Mouse (Mus musculus) forebrain, embryonic 11.5 days (tissue): ENCODE measurements at regions not wholly inside any gene's neighbourhood (a gene's known extent, or its start where the extent isn't known, plus 50 kb on each side); places are given as distances from the start of the nearest gene placed in this dataset.

ENCODE experiments used
- ATAC-seq: fragments of 200-750 bp; cut with Nextera tagmentation; replicated peaks from 2 replicates; pipeline ENCODE4 v1.8.0; 2017; ENCODE audit warnings: moderate TSS enrichment; ENCODE audit not compliant: low FRiP score
- DNase-seq: peaks from one replicate; pipeline ENCODE4 v3.0.0-alpha.2; 2017; ENCODE audit warnings: low spot score
- H3K27ac ChIP-seq: fragments of 300-500 bp; sonication (generic); 2 replicates; pipeline ENCODE4 v1.5.1; 2014; ENCODE audit warnings: low read depth, low read length
- H3K27me3 ChIP-seq: fragments of 300-500 bp; sonication (generic); 2 replicates; pipeline ENCODE4 v1.6.1; 2014; ENCODE audit warnings: mild to moderate bottlenecking, low read length, mixed read lengths; ENCODE audit not compliant: control insufficient read depth, insufficient read depth
- H3K36me3 ChIP-seq: fragments of 300-500 bp; sonication (generic); 2 replicates; pipeline ENCODE4 v1.6.1; 2014; ENCODE audit warnings: mild to moderate bottlenecking, low read length, moderate library complexity, mixed read lengths; ENCODE audit not compliant: control insufficient read depth, insufficient read depth
- H3K4me1 ChIP-seq: fragments of 300-500 bp; sonication (generic); replicated peaks from 2 replicates; pipeline ENCODE4 v1.6.1; 2014; ENCODE audit warnings: low read length, mixed read lengths; ENCODE audit not compliant: control insufficient read depth, insufficient read depth
- H3K4me2 ChIP-seq: fragments of 300-500 bp; sonication (generic); 2 replicates; pipeline ENCODE4 v1.6.1; 2014; ENCODE audit warnings: low read depth, mild to moderate bottlenecking, low read length, moderate library complexity, mixed read lengths; ENCODE audit not compliant: severe bottlenecking
- H3K4me3 ChIP-seq: fragments of 300-500 bp; sonication (generic); 2 replicates; pipeline ENCODE4 v1.5.1; 2014; ENCODE audit warnings: low read depth, low read length
- H3K9ac ChIP-seq: fragments of 300-500 bp; sonication (generic); 2 replicates; pipeline ENCODE4 v1.6.1; 2014; ENCODE audit warnings: low read length
- H3K9me3 ChIP-seq: fragments of 300-500 bp; sonication (generic); 2 replicates; pipeline ENCODE4 v1.6.1; 2016; ENCODE audit warnings: low read length, mixed read lengths; ENCODE audit not compliant: control insufficient read depth
- WGBS: fragments of 180-500 bp; shearing (Covaris S2); extraction: QIAGEN DNeasy Blood & Tissue Kit; methylation state at CpG from one replicate; pipeline ENCODE4 v1.1.7; 2014; 5-methylcytosine and 5-hydroxymethylcytosine counted together

GRCm38 (mm10) chr19:32974778-32975240 is 217.5 kb downstream of the Pten start:
- no peak overlapping the region for H3K4me2 ChIP-seq
- WGBS = 94% methylated on average over 4 of the region's 4 CpGs
- H3K9ac ChIP-seq = no peak overlapping the region
- H3K36me3 ChIP-seq = no peaks in the 10 kb centered on the region
- H3K9me3 ChIP-seq = no peaks in the 10 kb centered on the region
- ATAC-seq = no peak
- H3K27me3 ChIP-seq = no peaks in the 10 kb centered on the region
- no peaks in the 10 kb centered on the region for H3K4me1 ChIP-seq
- no peak overlapping the region for H3K4me3 ChIP-seq
- H3K27ac ChIP-seq = no peak overlapping the region
- no peak for DNase-seq

GRCm38 (mm10) chr19:32975303-32975702 is 218.0 kb downstream of the Pten start:
- no peak overlapping the region for H3K4me2 ChIP-seq
- ATAC-seq (no peak), DNase-seq (no peak)
- no peaks in the 10 kb centered on the region for H3K4me1 ChIP-seq
- no peak overlapping the region for H3K27ac ChIP-seq
- 84% methylated on average over 5 of the region's 5 CpGs for WGBS
- H3K9me3 ChIP-seq = no peaks in the 10 kb centered on the region
- H3K9ac ChIP-seq = no peak overlapping the region
- no peak overlapping the region for H3K4me3 ChIP-seq
- H3K36me3 ChIP-seq = no peaks in the 10 kb centered on the region
- H3K27me3 ChIP-seq = no peaks in the 10 kb centered on the region

DNA sequence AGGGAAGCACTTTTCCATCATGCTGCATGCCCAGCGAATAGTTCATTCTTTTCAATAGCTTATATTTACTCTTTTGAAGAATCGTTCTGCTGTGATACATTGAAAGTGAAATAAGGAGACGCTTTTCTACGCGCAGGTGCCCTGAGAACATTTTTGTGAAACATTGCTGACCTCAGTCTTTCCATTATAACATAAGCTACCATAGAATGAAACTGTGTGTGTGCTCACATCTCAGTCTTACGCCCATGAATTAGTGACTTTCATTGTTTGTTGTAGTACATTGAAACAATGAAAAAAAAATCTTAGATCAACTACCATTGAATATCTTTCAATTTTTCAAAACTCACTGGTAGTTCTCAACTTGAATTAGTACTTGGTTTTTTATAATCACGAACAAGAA is 219.2 kb downstream of the Pten start:
- Histone ChIP-seq H3K27me3 (no peaks in the 10 kb centered on the region), H3K27ac (no peak overlapping the region), H3K4me2 (no peak overlapping the region), H3K4me3 (no peak overlapping the region), H3K36me3 (no peaks in the 10 kb centered on the region), H3K4me1 (no peaks in the 10 kb centered on the region), H3K9me3 (no peaks in the 10 kb centered on the region), H3K9ac (no peak overlapping the region)
- ATAC-seq (no peak), DNase-seq (no peak)
- 85% methylated on average over 7 of the region's 7 CpGs for WGBS

GRCm38 (mm10) chr19:32978037-32978745 is 220.9 kb downstream of the Pten start:
- DNase-seq (no peak), ATAC-seq (no peak)
- no peak overlapping the region for H3K9ac ChIP-seq
- no peaks in the 10 kb centered on the region for H3K36me3 ChIP-seq
- H3K9me3 ChIP-seq = no peaks in the 10 kb centered on the region
- H3K4me3 ChIP-seq = no peak overlapping the region
- no peaks in the 10 kb centered on the region for H3K4me1 ChIP-seq
- H3K27ac ChIP-seq = no peak overlapping the region
- H3K4me2 ChIP-seq = no peak overlapping the region
- no peaks in the 10 kb centered on the region for H3K27me3 ChIP-seq
- WGBS = 95% methylated on average over 7 of the region's 7 CpGs

- Histone ChIP-seq H3K4me3 (no peak overlapping the region), H3K9ac (no peak overlapping the region), H3K9me3 (no peaks in the 10 kb centered on the region), H3K27me3 (no peaks in the 10 kb centered on the region), H3K36me3 (no peaks in the 10 kb centered on the region), H3K4me2 (no peak overlapping the region), H3K27ac (no peak overlapping the region), H3K4me1 (no peaks in the 10 kb centered on the region)
- ATAC-seq = no peak
- 79% methylated on average over 5 of the region's 5 CpGs for WGBS
- DNase-seq = no peak
Measured at GRCm38 (mm10) chr19:32980142-32980541, 222.8 kb downstream of the Pten start.

DNA sequence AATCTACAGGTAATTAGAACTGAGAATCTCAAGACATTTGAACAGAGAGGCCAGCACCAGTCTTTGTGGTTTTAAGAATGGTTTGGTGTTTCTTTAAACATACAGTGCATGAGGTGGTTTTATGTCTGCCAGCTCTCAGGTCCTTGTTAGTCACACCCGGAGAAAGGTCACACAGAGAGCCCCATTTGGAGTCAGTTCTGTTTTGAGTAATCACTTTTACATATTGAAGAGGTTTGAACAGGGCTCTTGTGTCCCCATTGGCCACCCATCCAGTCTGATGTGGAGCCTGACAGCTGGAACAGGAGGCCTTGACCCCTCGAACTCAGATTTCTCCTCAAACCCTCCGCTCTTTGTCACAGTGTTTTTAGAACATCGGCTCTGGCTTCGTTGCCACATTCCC is 231.4 kb downstream of the Pten start:
- Histone ChIP-seq H3K27me3 (no peaks in the 10 kb centered on the region), H3K4me1 (no peaks in the 10 kb centered on the region), H3K4me2 (no peak overlapping the region), H3K27ac (no peak overlapping the region), H3K9me3 (no peaks in the 10 kb centered on the region), H3K9ac (no peak overlapping the region), H3K4me3 (no peak overlapping the region), H3K36me3 (no peaks in the 10 kb centered on the region)
- 64% methylated on average over 5 of the region's 5 CpGs for WGBS
- no peak for DNase-seq
- no peak for ATAC-seq

- no peak overlapping the region for H3K9ac ChIP-seq
- 74% methylated on average over 6 of the region's 6 CpGs for WGBS
- DNase-seq (no peak), ATAC-seq (no peak)
- no peaks in the 10 kb centered on the region for H3K36me3 ChIP-seq
- H3K9me3 ChIP-seq = no peaks in the 10 kb centered on the region
- no peak overlapping the region for H3K4me2 ChIP-seq
- no peaks in the 10 kb centered on the region for H3K27me3 ChIP-seq
- H3K4me1 ChIP-seq = no peaks in the 10 kb centered on the region
- H3K27ac ChIP-seq = no peak overlapping the region
- no peak overlapping the region for H3K4me3 ChIP-seq
Measured at GRCm38 (mm10) chr19:32989346-32989745, 232.0 kb downstream of the Pten start.

DNA sequence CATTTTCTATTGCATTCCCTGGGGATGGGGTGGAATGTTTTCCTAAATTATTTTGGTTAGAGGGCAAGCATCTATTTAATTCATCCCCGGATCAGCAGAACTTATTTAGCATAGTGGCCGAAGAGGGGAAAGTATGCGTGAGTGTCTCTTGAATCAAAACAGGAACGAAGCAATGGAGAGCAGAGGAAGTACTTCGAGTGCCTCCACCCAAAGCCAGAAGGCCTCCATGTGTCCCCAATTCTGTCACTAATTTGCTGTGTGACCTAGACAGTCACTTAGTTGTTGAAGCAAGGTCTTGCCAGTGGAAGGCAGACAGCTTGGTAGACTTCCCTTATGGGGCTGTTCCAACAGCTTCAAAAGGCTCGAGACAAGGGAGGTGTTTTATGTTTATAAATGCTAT is 233.3 kb downstream of the Pten start:
- H3K4me3 ChIP-seq = no peak overlapping the region
- 87% methylated on average over 6 of the region's 6 CpGs for WGBS
- no peaks in the 10 kb centered on the region for H3K9me3 ChIP-seq
- no peak overlapping the region for H3K4me2 ChIP-seq
- no peaks in the 10 kb centered on the region for H3K27me3 ChIP-seq
- ATAC-seq (no peak), DNase-seq (no peak)
- no peak overlapping the region for H3K9ac ChIP-seq
- H3K36me3 ChIP-seq = no peaks in the 10 kb centered on the region
- no peaks in the 10 kb centered on the region for H3K4me1 ChIP-seq
- no peak overlapping the region for H3K27ac ChIP-seq

GRCm38 (mm10) chr19:32998576-32999170 is 241.4 kb downstream of the Pten start:
- no peak overlapping the region for H3K4me2 ChIP-seq
- H3K4me3 ChIP-seq = no peak overlapping the region
- H3K27ac ChIP-seq = no peak overlapping the region
- DNase-seq (no peak), ATAC-seq (no peak)
- no peak overlapping the region for H3K9ac ChIP-seq
- no peaks in the 10 kb centered on the region for H3K9me3 ChIP-seq
- no peaks in the 10 kb centered on the region for H3K36me3 ChIP-seq
- WGBS = 90% methylated on average over 2 of the region's 3 CpGs
- H3K27me3 ChIP-seq = no peaks in the 10 kb centered on the region
- H3K4me1 ChIP-seq = no peaks in the 10 kb centered on the region
